Mouse (Mus musculus): ENCODE measurements around the gene Dscam. TPM values are rescaled to one million over a fixed set of nuclear protein-coding genes. Genes with fewer than 3 reads are reported as not detected.

The Dscam gene
- polyA plus RNA-seq, 1 experiment from 2014 or later = 8.5 TPM

GRCm38 (mm10) chr16:96718221-96718620 lies 452.3 kb downstream of the Dscam start:
- Histone ChIP-seq H3K4me1 (replicated peaks; ENCODE audit: control insufficient read depth, insufficient read depth, low read length) (no peaks in the 10 kb centered on the region), H3K27me3 (replicated peaks; ENCODE audit: control insufficient read depth, insufficient read depth, low read length) (no peaks in the 10 kb centered on the region; the same call in 1 of the 2 replicates), H3K4me2 (ENCODE audit: low read length) (no peak overlapping the region), H3K9me3 (ENCODE audit: control insufficient read depth, low read length) (no peaks in the 10 kb centered on the region), H3K36me3 (ENCODE audit: control insufficient read depth, insufficient read depth) (no peaks in the 10 kb centered on the region), H3K4me3 (replicated peaks; ENCODE audit: low read length) (no peak overlapping the region), H3K27ac (ENCODE audit: low read length) (no peak overlapping the region), H3K9ac (replicated peaks; ENCODE audit: low read depth, low read length) (no peak overlapping the region)
- 8% methylated on average over 2 of the region's 2 CpGs for WGBS
- ATAC-seq = no peak

GRCm38 (mm10) chr16:96716633-96717032 lies 453.9 kb downstream of the Dscam start:
- Histone ChIP-seq H3K36me3 (ENCODE audit: control insufficient read depth, insufficient read depth) (no peaks in the 10 kb centered on the region), H3K27ac (ENCODE audit: low read length) (no peak overlapping the region), H3K4me2 (ENCODE audit: low read length) (no peak overlapping the region), H3K4me3 (replicated peaks; ENCODE audit: low read length) (no peak overlapping the region), H3K9ac (replicated peaks; ENCODE audit: low read depth, low read length) (no peak overlapping the region), H3K4me1 (replicated peaks; ENCODE audit: control insufficient read depth, insufficient read depth, low read length) (no peaks in the 10 kb centered on the region), H3K9me3 (ENCODE audit: control insufficient read depth, low read length) (no peaks in the 10 kb centered on the region), H3K27me3 (replicated peaks; ENCODE audit: control insufficient read depth, insufficient read depth, low read length) (no peaks in the 10 kb centered on the region; the same call in 1 of the 2 replicates)
- 97% methylated on average over 2 of the region's 2 CpGs for WGBS
- no peak for ATAC-seq

DNA sequence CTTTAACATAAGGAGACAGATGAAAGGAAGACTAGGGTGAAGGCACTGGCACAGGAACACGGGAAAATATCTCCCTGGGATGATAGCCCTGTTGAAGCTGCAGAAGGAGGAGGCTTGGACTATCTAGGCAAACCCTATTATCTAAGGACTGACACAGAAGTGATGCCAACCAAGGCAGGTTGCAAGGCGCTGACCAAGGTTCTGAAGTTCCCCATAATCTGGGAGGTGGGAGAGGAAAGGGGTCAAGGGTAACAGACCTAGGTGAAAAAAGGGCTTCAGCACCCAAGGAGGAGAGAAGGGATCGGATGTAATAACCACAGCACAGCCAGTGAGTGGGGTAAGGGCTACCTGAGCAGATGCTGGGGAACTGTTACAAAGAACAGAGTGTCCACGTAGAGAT lies 458.6 kb downstream of the Dscam start:
- Histone ChIP-seq H3K36me3 (ENCODE audit: control insufficient read depth, insufficient read depth) (no peaks in the 10 kb centered on the region), H3K27ac (ENCODE audit: low read length) (no peak overlapping the region), H3K4me1 (replicated peaks; ENCODE audit: control insufficient read depth, insufficient read depth, low read length) (no peaks in the 10 kb centered on the region), H3K9me3 (ENCODE audit: control insufficient read depth, low read length) (no peaks in the 10 kb centered on the region), H3K4me3 (replicated peaks; ENCODE audit: low read length) (no peak overlapping the region), H3K9ac (replicated peaks; ENCODE audit: low read depth, low read length) (no peak overlapping the region), H3K27me3 (replicated peaks; ENCODE audit: control insufficient read depth, insufficient read depth, low read length) (no peaks in the 10 kb centered on the region; the same call in 1 of the 2 replicates), H3K4me2 (ENCODE audit: low read length) (no peak overlapping the region)
- 59% methylated on average over 4 of the region's 4 CpGs for WGBS
- no peak for ATAC-seq

DNA sequence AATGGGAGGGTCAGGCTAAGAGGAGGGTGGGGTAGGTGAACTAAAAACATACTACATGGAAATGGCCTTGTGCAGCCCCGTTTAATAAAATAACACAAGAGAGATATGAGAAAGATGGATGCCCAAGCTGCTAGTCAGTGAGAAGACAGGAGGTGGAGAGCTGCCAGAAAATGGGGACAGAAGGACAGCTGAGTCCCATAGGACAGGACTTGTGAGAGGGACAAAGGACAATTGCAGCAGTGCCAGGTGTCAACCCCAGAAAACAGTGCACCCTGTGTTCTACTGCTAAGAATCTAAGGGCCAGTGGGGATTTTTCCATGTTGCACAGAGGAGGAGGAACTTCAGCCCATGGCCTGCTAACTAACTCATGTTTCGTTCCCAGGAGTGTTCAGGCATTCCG lies 470.0 kb downstream of the Dscam start:
- Histone ChIP-seq H3K9me3 (ENCODE audit: control insufficient read depth, low read length) (no peaks in the 10 kb centered on the region), H3K9ac (replicated peaks; ENCODE audit: low read depth, low read length) (no peak overlapping the region), H3K27me3 (replicated peaks; ENCODE audit: control insufficient read depth, insufficient read depth, low read length) (no peaks in the 10 kb centered on the region), H3K36me3 (ENCODE audit: control insufficient read depth, insufficient read depth) (no peaks in the 10 kb centered on the region), H3K4me2 (ENCODE audit: low read length) (no peak overlapping the region), H3K4me1 (replicated peaks; ENCODE audit: control insufficient read depth, insufficient read depth, low read length) (peaks cover 7% of the 10 kb centered on the region), H3K27ac (ENCODE audit: low read length) (no peak overlapping the region), H3K4me3 (replicated peaks; ENCODE audit: low read length) (no peak overlapping the region)
- ATAC-seq = no peak
- WGBS = 93% methylated on average over 3 of the region's 3 CpGs

DNA sequence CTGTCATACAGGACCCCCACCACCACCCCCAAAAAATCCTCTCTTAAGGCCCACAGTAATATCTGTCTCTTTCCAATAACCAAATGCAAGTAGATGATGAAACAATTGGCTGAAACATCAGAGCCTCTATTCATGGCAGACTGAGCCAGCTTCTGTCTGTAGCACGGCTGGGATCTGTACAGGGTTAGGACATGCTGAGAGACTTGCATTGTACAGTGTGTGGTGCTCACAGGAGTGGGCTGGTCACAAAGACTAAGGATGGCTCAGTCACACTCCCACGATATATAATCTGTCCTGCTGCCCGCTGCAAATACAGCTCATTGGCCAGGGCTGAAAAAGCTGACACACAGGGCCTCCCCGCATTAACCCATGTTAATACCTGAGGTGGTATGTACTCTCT lies 474.7 kb downstream of the Dscam start:
- H3K9ac ChIP-seq (replicated peaks; ENCODE audit: low read depth, low read length) = no peak overlapping the region
- WGBS = 62% methylated on average over 4 of the region's 4 CpGs
- H3K4me1 ChIP-seq (replicated peaks; ENCODE audit: control insufficient read depth, insufficient read depth, low read length) = peaks cover 7% of the 10 kb centered on the region
- H3K9me3 ChIP-seq (ENCODE audit: control insufficient read depth, low read length) = no peaks in the 10 kb centered on the region
- no peak overlapping the region for H3K4me2 ChIP-seq (ENCODE audit: low read length)
- no peak overlapping the region for H3K27ac ChIP-seq (ENCODE audit: low read length)
- H3K27me3 ChIP-seq (replicated peaks; ENCODE audit: control insufficient read depth, insufficient read depth, low read length) = no peaks in the 10 kb centered on the region
- H3K4me3 ChIP-seq (replicated peaks; ENCODE audit: low read length) = no peak overlapping the region
- no peak for ATAC-seq
- no peaks in the 10 kb centered on the region for H3K36me3 ChIP-seq (ENCODE audit: control insufficient read depth, insufficient read depth)

GRCm38 (mm10) chr16:96691576-96691975 lies 479.0 kb downstream of the Dscam start:
- Histone ChIP-seq H3K9me3 (ENCODE audit: control insufficient read depth, low read length) (no peaks in the 10 kb centered on the region), H3K9ac (replicated peaks; ENCODE audit: low read depth, low read length) (no peak overlapping the region), H3K27me3 (replicated peaks; ENCODE audit: control insufficient read depth, insufficient read depth, low read length) (no peaks in the 10 kb centered on the region), H3K4me3 (replicated peaks; ENCODE audit: low read length) (no peak overlapping the region), H3K4me2 (ENCODE audit: low read length) (no peak overlapping the region), H3K27ac (ENCODE audit: low read length) (no peak overlapping the region), H3K36me3 (ENCODE audit: control insufficient read depth, insufficient read depth) (no peaks in the 10 kb centered on the region), H3K4me1 (replicated peaks; ENCODE audit: control insufficient read depth, insufficient read depth, low read length) (peaks cover 6% of the 10 kb centered on the region)
- WGBS = 87% methylated on average over 6 of the region's 6 CpGs
- no peak for ATAC-seq

GRCm38 (mm10) chr16:96690052-96690451 lies 480.5 kb downstream of the Dscam start:
- Histone ChIP-seq H3K36me3 (ENCODE audit: control insufficient read depth, insufficient read depth) (no peaks in the 10 kb centered on the region), H3K9ac (replicated peaks; ENCODE audit: low read depth, low read length) (no peak overlapping the region), H3K4me2 (ENCODE audit: low read length) (no peak overlapping the region), H3K27ac (ENCODE audit: low read length) (no peak overlapping the region), H3K9me3 (ENCODE audit: control insufficient read depth, low read length) (no peaks in the 10 kb centered on the region), H3K4me3 (replicated peaks; ENCODE audit: low read length) (no peak overlapping the region), H3K4me1 (replicated peaks; ENCODE audit: control insufficient read depth, insufficient read depth, low read length) (no peaks in the 10 kb centered on the region), H3K27me3 (replicated peaks; ENCODE audit: control insufficient read depth, insufficient read depth, low read length) (no peaks in the 10 kb centered on the region)
- no peak for ATAC-seq
- 5% methylated on average over 1 of the region's 2 CpGs for WGBS

GRCm38 (mm10) chr16:96689419-96689818 lies 481.1 kb downstream of the Dscam start:
- ATAC-seq = no peak
- no peak overlapping the region for H3K4me2 ChIP-seq (ENCODE audit: low read length)
- no peak overlapping the region for H3K27ac ChIP-seq (ENCODE audit: low read length)
- no peak overlapping the region for H3K4me3 ChIP-seq (replicated peaks; ENCODE audit: low read length)
- H3K36me3 ChIP-seq (ENCODE audit: control insufficient read depth, insufficient read depth) = no peaks in the 10 kb centered on the region
- no peaks in the 10 kb centered on the region for H3K4me1 ChIP-seq (replicated peaks; ENCODE audit: control insufficient read depth, insufficient read depth, low read length)
- no peaks in the 10 kb centered on the region for H3K9me3 ChIP-seq (ENCODE audit: control insufficient read depth, low read length)
- WGBS = 12% methylated on average over 1 of the region's 1 CpGs
- H3K27me3 ChIP-seq (replicated peaks; ENCODE audit: control insufficient read depth, insufficient read depth, low read length) = no peaks in the 10 kb centered on the region
- H3K9ac ChIP-seq (replicated peaks; ENCODE audit: low read depth, low read length) = no peak overlapping the region

DNA sequence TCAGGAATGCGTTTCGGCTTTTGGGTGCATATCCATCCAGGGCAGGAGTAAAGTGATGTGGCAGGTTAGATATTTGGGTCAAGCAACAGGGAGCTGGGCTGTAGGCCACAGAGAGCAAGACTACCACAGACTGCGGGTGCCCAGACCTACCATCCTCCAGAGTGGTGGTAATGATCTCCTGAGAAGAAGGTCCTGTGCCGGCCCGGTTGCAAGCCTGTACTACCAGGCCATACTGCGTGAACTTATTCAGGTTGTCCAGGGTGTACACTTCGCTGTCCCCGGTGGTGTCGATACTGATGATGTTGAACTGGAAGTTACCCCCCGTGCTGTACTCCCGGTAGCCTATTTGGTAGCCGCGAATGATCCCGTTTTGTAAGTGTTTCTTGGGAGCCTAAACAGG lies 485.5 kb downstream of the Dscam start:
- ATAC-seq = no peak
- Histone ChIP-seq H3K4me1 (replicated peaks; ENCODE audit: control insufficient read depth, insufficient read depth, low read length) (no peaks in the 10 kb centered on the region), H3K27me3 (replicated peaks; ENCODE audit: control insufficient read depth, insufficient read depth, low read length) (no peaks in the 10 kb centered on the region), H3K36me3 (ENCODE audit: control insufficient read depth, insufficient read depth) (no peaks in the 10 kb centered on the region), H3K9ac (replicated peaks; ENCODE audit: low read depth, low read length) (no peak overlapping the region), H3K4me3 (replicated peaks; ENCODE audit: low read length) (no peak overlapping the region), H3K27ac (ENCODE audit: low read length) (no peak overlapping the region), H3K4me2 (ENCODE audit: low read length) (no peak overlapping the region), H3K9me3 (ENCODE audit: control insufficient read depth, low read length) (no peaks in the 10 kb centered on the region)
- WGBS = 90% methylated on average over 14 of the region's 14 CpGs

DNA sequence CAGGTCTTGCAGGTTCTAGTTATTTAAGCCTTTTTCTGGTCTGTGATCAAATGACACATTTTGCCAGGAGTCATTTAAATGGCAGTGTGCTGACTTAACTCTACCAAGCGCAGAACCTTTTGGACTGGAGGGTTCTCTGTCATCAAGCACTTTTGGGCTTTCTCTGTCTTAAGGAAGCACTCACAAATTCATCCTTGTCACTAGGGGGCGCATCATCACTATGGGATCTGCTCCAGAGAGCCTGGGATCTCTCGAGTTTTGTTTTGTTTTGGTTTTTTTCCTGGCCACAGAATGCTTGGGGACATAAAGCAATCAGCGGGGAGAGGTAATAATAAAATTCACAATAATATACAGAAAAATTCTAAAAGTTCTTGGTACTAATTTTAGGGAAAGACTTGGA lies 486.0 kb downstream of the Dscam start:
- 0 out of 2 replicates have a peak, but pooled peaks have one; percentile 43 for ATAC-seq
- no peaks in the 10 kb centered on the region for H3K4me1 ChIP-seq (replicated peaks; ENCODE audit: control insufficient read depth, insufficient read depth, low read length)
- WGBS = 15% methylated on average over 4 of the region's 4 CpGs
- no peak overlapping the region for H3K4me2 ChIP-seq (ENCODE audit: low read length)
- no peaks in the 10 kb centered on the region for H3K9me3 ChIP-seq (ENCODE audit: control insufficient read depth, low read length)
- no peak overlapping the region for H3K9ac ChIP-seq (replicated peaks; ENCODE audit: low read depth, low read length)
- no peak overlapping the region for H3K27ac ChIP-seq (ENCODE audit: low read length)
- no peaks in the 10 kb centered on the region for H3K27me3 ChIP-seq (replicated peaks; ENCODE audit: control insufficient read depth, insufficient read depth, low read length)
- no peak overlapping the region for H3K4me3 ChIP-seq (replicated peaks; ENCODE audit: low read length)
- H3K36me3 ChIP-seq (ENCODE audit: control insufficient read depth, insufficient read depth) = no peaks in the 10 kb centered on the region
